Mouse (Mus musculus) CD4-positive, CD25-positive, alpha-beta regulatory T cell, adult 9 weeks (primary cell): ENCODE results near the gene Gdpd5. TPM values are rescaled to one million over a fixed set of nuclear protein-coding genes. Genes with fewer than 3 reads are reported as not detected.

Experiments used
- polyA plus RNA-seq: library from polyadenylated mRNA; unstranded; fragments of 100-300 nt; shearing (Covaris generic); gene quantifications from one replicate; pipeline ENCODE4 v1.2.1, GENCODE M21; 2017

Gdpd5 gene
- polyA plus RNA-seq = 21.7 TPM

DNA sequence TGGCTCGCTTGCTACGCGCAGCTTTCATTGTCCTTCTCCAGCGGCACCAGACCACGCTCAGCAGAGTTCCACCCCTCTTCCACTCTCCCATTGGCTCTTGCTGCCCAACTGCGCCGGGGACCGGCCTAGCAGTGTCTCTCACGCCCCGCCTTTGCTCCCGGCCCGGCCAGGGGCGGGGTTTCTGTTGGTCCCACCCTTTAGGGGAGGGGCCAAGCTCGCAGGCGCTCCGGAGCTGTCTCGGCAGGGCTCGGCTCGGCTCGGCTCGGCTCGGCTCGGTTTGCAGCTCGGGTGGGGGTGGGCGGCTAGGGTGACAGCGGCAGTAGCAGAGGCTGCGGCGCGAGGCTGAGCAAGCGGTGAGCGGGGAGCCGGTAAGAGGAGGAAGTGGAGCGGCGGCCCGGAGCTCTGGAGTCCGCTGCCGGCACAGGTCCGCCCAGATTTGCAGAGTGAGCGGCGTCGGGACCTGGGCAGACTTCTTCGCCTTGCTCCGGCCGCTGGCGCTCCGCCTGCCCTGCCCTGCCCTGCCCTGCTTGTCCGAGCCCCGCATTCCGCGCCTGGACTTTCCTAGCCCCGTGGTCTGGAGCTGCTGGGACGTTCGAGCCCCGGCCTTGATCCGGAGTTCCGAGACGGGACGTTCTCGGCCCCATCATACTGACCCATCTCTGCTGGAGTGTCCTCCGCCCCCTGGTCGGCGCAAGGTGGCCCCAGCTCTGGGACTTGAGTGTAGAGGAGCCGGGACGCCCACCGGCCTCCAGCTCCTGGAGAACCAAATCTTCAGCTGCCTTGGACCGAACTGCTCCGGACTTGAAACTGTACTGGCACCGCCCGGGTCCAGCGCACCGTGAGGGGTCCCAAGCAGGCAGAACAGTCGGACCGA lies at the start of gene Gdpd5:
Gene Gdpd5 (plus strand): TSS at position 201 of the 874 bp plus-strand sequence.

DNA sequence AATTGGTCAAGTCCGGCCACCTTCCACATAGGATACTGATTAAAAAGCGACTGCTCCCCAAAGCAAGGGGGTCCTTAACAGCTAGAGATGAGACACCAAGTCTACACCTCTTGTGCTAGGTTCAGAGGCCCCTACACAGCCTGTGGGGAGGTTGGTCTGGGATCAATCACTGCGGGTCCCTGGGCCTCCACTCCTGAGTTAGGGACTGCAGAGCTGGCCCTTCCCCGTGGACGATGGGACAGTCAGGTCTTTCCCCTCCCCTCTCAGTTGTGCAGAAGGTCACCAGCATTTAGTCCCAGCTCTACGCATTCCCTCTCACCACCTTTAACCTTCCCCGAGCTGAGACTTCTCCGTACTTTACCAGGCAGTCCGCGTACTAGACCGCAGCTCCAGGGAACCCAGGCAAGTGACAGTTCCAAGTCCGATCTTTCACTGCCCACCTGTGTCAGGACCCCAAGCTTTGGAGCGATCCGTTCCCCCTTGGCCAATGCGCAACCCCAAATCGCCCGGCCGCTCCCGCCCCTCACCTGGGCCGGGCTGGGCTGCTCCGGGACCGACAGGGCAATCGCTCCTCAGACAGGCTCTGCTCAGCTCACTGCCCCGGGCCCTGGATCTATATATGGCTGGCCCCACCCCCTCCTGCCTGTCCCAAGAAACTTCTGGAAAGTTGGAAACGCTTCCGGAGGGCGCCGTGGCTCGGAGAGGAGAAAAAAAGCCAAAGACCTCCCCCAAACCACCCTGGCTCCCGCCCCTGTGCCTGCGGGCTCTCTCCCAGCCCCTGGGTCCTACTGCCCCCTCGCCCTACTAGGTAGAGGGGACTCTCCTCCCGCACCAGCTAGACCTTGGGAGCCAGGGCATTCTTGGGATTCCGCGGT lies 28.5 kb upstream of the Gdpd5 start, which contains the start of gene Serpinh1:
Gene Serpinh1 (minus strand): TSS at position 714 of the 875 bp plus-strand sequence.

DNA sequence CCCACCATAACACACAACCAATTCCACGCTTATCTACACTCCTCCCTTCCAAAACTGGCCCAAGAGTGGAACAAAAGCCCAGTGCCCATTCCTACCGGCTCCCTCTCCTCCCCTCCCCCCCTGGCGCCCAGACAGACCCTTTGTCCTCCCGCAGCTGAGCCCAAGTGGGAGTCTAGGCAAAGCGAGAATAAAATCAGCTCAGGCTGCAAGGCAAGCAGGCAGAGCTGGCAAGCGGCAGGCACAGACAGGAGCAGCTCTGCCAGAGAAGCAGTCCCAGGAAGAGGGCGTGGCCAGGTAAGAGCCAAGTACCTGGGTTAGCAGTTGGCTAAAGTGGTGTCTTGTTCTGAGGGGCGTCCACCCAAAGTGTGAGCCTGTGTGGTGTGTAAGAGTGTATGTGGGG lies 84.6 kb downstream of the Gdpd5 start, which contains the start of gene Klhl35:
Gene Klhl35 (plus strand): TSS at position 194 of the 400 bp plus-strand sequence.

DNA sequence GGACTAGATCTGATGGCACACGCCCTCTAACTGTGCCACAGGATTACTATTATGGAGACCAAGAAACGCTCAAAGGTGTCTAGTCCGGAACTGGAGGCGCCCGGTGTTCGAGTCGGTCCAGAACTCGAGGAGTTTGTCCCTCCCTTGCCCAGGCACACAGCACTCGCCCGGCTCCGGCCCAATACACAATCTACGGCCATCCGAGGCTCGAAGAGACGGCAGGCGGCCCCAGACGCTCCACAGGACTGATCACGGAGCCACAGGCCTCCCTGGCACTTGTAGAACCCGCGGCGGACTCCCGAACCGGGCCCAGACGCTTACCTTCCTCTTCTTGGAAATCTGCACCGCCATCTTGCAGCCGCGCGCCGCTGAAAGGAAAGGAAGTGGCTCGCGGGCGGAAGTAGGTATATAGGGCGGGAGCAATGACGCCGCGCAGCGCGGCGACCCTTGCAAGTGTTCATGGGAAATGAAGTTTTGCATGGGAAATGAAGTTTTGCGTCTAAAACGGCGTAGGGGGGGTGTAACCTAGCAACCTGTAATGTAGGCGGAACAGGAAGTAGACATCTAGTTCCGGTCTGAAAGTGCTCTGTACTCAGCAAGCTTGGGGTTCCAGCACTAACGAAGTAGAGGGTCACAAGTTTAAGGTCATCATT lies 102.2 kb downstream of the Gdpd5 start, which contains the start of gene Rps3:
Gene Rps3 (minus strand): TSS at position 468 of the 653 bp plus-strand sequence.

Other genes starting within 250 kb of the Gdpd5 start
- gene Uvrag, start 240.3 kb upstream of the Gdpd5 start, polyA plus RNA-seq = 12.3 TPM
- gene Dgat2, start 198.7 kb upstream of the Gdpd5 start, polyA plus RNA-seq = 3.3 TPM
- not detected for gene Mogat2, start 142.8 kb upstream of the Gdpd5 start, polyA plus RNA-seq
- gene Map6, start 114.0 kb upstream of the Gdpd5 start, polyA plus RNA-seq = 6.5 TPM
- gene Serpinh1, start 28.2 kb upstream of the Gdpd5 start, polyA plus RNA-seq = not detected
- gene Klhl35, start 84.6 kb downstream of the Gdpd5 start, polyA plus RNA-seq = not detected
- 1,881 TPM for gene Rps3, start 102.3 kb downstream of the Gdpd5 start, polyA plus RNA-seq
- gene Arrb1, start 154.1 kb downstream of the Gdpd5 start, polyA plus RNA-seq = 18.9 TPM
- gene Tpbgl, start 245.7 kb downstream of the Gdpd5 start, polyA plus RNA-seq = not detected